Mouse (Mus musculus) natural killer cell, adult 2 months (primary cell): Measurements from ENCODE around the gene Plxna1.
A peak's percentile ranks its signal among the peaks of the same experiment; 100 is the strongest.

Source experiments
- DNase-seq, 2 experiments: peaks; one replicate each; pipeline ENCODE4 v3.0.0; 2022; ENCODE audit warnings: low spot score in 2 of 2

The Plxna1 gene

DNA sequence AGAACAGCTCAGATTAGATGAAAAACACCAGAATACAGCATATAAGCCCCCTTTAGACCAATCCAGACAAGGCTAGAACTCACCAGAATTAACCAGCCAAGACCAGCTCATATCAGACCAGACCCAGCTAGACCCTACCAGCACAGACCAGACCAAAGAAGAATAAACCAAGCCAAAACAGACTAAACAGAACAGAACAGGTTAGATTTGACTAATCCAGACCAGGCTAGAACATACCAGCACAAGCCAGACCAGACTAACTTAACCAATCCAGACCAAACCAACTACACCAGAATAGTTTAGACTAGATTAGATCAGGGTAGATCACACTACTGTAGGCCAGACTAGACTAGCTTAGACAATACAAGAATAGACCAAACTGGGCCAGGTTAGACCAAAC is 77.3 kb downstream of the Plxna1 start:
- DNase-seq, result no peak

DNA sequence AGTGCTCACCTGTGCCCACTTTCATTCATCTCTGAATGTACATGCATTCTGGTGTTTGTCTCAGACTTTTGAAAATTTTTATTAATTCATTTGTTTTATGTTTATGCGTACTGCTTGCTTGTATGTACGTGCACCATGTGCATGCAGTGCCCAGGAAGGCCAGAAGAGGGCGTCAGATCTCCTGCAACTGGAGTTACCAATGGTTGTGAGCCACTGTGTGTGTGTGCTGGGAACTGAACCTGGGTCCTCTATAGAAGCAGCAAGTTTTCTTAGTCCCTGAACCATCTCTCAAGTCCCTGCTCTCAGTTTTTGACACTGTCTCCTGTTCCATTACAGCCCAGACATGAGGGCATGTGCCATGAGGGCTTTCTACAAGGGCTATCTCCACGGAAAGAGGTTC is 79.3 kb downstream of the Plxna1 start:
- no peak for DNase-seq

DNA sequence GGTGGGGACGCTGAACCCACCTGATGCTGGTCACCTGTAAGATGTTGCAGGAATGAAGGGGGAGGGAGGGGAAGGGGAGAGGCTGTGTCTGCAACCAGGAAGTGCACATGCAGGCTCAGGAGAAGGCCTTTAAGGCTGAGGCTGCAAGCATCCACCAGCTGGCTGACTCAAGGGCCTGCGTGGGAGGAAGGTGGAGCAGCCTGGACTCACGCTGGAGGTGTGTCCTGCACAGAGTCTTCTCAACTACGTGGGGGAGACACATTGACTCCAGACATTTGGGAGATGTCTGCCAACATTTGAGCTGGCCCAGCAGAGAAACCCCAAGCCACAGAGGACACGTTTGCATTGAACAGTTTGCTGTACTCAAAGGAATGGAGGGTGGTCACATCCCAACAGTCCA is 79.8 kb downstream of the Plxna1 start:
- DNase-seq, result no peak

DNA sequence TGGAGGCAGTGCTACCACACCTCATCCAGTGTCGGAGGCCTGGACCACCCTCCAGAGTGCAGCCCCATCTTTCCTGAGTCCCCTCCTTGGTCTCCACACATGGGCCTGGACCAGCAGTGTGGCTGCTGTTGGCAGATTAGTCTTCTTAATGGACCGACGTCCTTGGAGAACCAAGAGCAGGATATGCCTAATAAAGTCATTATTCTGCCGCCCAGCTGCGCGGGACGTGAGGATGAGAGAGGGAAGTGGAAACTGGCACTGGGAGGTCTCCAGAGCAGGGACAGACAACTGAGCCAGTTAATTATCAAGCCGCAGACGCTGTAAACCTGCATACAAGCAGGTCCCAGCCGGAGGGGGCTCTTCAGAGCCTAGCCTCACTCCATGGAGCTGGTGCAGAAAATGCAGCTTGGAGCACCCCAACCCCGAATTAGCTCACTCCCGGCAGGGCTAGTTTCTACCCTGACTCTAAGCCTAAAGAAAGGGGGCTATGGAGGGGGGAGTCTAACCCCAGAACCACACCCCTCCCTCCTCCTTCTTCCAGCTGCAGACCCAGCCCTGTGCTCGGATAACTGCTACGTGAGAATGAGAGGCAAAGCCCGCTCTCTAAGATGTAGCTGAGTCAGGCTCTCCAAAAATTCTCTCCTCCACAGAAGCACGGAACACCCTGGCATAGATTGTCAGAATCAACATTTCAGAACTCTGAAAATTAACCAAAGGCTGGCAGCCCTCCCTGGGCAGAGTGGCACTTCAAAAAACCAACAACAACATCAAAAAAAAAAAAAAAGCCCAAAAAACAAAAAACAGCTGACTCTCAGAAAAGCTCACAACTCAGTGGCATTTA is 80.7 kb downstream of the Plxna1 start:
- no peak for DNase-seq

DNA sequence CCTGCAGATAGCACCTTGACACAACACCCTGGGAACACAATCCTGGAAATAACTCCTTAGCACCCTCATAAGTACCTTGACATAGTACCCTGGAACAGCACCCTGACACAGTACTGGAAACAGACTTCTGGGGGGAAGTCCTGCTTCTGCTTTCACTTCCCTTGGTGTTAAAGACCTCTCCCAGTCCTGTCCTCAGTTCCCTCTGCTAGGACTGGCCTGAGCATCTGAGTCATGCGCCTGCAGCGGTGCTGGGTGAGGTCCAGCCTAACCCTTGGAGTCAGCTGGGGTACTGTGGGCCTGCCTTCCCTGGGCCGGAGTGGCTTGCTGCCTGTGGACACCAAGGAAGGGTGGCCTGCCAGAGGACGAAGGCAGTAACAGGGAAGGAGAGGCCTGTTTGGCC is 81.9 kb downstream of the Plxna1 start:
- peak in 1 of 2 experiments; percentile 35 for DNase-seq

DNA sequence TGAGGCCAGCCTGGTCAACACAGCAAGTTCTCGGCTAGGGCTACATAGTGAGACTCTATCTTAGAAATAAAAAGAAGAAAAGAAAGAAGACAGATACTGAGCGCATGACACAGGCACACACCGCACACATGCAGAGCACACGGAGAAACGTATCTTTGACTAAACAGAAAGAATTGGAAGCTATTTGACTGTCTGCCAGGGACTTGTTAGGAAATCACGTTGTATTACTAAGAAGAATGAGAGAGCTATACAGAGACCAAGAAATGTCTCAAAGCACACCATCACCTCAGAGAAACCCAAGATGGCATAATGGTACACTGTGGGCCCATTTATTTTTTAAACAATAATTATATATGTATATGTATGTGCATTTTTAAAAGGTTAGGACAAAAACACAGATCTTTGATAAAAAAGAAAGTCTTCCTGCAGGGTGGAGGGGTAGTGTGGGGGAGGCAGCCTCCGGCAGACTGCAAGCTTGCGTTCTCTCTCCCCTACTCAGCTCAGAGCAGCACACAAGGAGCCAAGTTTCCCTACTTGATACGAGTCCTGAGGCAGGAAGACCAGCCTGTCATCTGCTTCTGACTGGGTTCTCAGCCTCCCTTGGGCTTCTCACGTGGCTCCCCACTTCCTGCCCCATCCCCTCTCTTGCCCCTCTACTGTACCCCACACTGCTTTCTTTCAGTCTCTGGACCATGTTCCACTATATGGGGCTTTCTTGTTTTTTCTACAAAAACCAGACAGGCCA is 90.5 kb downstream of the Plxna1 start:
- no peak for DNase-seq

DNA sequence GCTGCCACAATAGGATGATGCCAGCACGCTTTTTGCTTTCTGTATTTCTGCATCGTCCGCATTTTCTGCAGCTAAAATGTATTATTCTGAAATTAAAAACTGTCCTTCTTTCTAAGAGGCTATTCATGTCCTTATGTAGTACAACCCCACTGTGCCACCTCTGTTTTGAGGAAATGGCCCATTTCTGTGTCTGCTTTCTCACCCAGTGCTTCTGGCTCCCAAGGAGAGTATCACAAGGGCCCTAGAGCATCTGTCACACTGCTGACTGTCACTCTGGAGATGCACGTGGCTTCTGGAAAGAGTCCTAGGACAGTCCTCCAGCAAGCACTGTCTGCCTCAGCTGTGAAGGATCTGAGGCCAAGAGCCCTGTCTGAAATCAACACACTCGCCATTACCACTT is 95.2 kb downstream of the Plxna1 start:
- DNase-seq, result no peak
